Mouse (Mus musculus): Measurements from ENCODE around the gene Pou3f4.
"Not testable (repeated sequence)": the region's sequence is repeated elsewhere in the genome, so short reads cannot be mapped to it uniquely, and the experiment has no call there.

The Pou3f4 gene

DNA sequence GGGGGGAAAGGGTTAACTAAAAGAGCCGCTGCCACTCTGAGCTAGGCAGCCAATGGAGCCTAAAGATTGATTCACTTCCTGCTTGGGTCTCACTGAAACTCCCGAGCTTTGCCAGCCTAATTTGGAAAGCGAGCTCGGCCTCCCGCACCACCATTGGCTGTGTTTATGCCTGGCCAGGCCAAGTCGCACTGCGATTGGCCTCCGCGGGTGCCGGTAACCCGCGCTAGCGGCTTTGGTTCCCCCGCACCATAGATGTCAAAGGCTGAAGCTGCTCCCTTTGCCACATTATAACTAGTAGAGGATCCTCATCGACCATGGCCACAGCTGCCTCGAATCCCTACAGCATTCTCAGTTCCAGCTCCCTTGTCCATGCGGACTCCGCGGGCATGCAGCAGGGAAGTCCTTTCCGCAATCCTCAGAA lies at the start of gene Pou3f4:
TSS of gene Pou3f4 (plus strand) at position 130 of the 421 bp plus-strand sequence.
- DNase-seq (ENCODE audit: low spot score) = peak; percentile 25

DNA sequence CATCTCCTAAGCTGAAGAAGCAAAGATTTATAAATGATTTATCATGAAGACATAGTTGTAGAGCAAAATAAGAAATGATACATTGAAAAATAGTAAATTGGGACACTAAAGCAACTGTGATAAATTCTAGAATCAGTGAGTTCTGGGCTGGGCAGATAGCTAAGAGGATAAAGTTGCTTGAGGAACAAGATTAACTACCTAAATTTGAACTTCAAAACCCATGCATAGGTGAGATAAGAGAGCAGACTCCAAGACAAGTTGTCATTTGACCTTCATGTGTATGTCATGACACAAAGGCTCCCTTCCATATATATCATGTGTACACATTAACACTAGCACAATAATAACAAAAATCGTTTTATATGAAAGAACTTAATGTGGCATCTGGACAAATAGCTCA lies 48.1 kb upstream of the Pou3f4 start:
- no peak for DNase-seq (ENCODE audit: low spot score)

DNA sequence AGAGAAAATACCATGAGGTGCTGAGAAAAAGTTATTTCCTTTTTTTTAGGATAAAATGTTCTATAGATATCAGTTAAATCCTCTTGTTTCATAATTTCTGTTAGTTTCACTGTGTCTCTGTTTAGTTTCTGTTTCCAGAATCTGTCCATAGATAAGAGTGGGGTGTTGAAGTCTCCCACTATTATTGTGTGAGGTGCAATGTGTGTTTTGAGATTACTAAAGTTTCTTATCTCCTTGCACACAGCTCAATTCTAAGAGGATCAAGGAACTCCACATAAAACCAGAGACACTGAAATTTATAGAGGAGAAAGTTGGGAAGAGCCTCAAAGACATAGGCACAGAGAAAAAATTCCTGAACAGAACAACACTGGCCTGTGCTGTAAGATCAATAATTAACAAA lies 39.3 kb upstream of the Pou3f4 start:
- DNase-seq (ENCODE audit: low spot score) = not testable (repeated sequence)

- no peak for DNase-seq (ENCODE audit: low spot score)
Measured at GRCm38 (mm10) chrX:110802502-110802901, 11.6 kb upstream of the Pou3f4 start.

GRCm38 (mm10) chrX:110810001-110810578 lies 4.0 kb upstream of the Pou3f4 start:
- no peak for DNase-seq (ENCODE audit: low spot score)

GRCm38 (mm10) chrX:110810753-110811506 lies 3.1 kb upstream of the Pou3f4 start:
- DNase-seq (ENCODE audit: low spot score) = no peak

DNA sequence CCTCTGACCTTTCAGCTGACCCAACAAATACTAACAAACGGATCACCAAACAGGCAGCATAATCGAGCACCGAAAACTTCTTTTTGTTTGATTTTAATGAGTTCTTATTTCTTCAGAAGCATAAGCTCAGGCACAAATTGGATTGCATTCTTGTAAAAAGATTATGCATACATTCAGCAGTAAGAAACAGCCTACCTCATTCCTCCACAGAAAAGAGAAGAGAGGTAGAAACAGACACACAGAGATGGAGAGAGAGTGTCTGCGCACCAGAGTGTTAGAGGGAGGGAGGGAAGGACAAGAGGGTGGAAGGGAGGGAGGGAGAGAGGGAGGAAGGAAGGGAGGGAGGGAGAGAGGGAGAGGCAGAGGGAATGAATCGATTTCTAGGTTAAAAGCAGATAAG lies 2.0 kb upstream of the Pou3f4 start:
- no peak for DNase-seq (ENCODE audit: low spot score)

DNA sequence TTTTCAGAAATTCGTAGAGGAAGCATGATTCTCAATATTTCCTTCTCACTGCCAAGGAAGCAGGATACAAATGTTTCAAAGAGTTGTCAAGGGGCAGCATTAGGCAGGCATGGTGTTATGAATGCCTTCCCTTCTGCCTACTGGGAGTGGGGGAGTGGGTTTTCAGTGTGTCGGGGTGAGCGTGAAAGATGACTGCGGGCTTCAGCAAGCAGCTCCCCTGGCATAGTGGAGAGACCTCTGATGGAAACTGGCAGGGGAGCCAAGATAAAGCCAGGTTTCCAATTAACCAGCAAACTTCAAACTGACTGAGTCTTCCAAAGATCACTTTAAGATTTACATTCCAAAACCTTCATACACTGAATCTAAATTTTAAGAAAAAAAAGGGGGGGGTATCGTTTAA lies 679 bp upstream of the Pou3f4 start:
- no peak for DNase-seq (ENCODE audit: low spot score)

GRCm38 (mm10) chrX:110814592-110815548 lies 790 bp downstream of the Pou3f4 start:
- no peak for DNase-seq (ENCODE audit: low spot score)

GRCm38 (mm10) chrX:110815549-110815930 lies 1.5 kb downstream of the Pou3f4 start:
- no peak for DNase-seq (ENCODE audit: low spot score)

- no peak for DNase-seq (ENCODE audit: low spot score)
Measured at GRCm38 (mm10) chrX:110816609-110817008, 2.5 kb downstream of the Pou3f4 start.

GRCm38 (mm10) chrX:110817211-110817610 lies 3.1 kb downstream of the Pou3f4 start:
- no peak for DNase-seq (ENCODE audit: low spot score)

GRCm38 (mm10) chrX:110837450-110837849 lies 23.4 kb downstream of the Pou3f4 start:
- no peak for DNase-seq (ENCODE audit: low spot score)

GRCm38 (mm10) chrX:110851300-110851699 lies 37.2 kb downstream of the Pou3f4 start:
- no peak for DNase-seq (ENCODE audit: low spot score)

All from layer of hippocampus, adult 9-10 months (tissue).